Mouse (Mus musculus) kidney, adult 2 months (tissue): ENCODE measurements at regions not wholly inside any gene's neighbourhood (a gene's known extent, or its start where the extent isn't known, plus 50 kb on each side); places are given as distances from the start of the nearest gene placed in this dataset.

Experiments used
- CTCF ChIP-seq: fragments of 200-500 bp; conservative IDR thresholded peaks from 2 replicates; pipeline ENCODE4 v1.5.1; 2011; ENCODE audit warnings: low read depth, mild to moderate bottlenecking, control low read depth, low read length, moderate library complexity, mixed read lengths; ENCODE audit not compliant: insufficient read depth, insufficient read length
- POLR2A ChIP-seq: fragments of 200-500 bp; IDR thresholded peaks from one replicate; pipeline ENCODE4 v1.6.1; 2011; ENCODE audit warnings: low read depth, low read length, control low read depth

GRCm38 (mm10) chr2:137224702-137225552 lies 108.5 kb upstream of the Jag1 start:
- TF ChIP-seq POLR2A: no peak
- TF ChIP-seq CTCF: no peak
